Mouse (Mus musculus) intestine, embryonic 16.5 days (tissue): Measurements from ENCODE around the gene Ankrd6. TPM values are rescaled to one million over a fixed set of nuclear protein-coding genes. Genes with fewer than 3 reads are reported as not detected.
A peak's percentile ranks its signal among the peaks of the same experiment; 100 is the strongest.

Experiments used
- ATAC-seq: fragments of 200-750 bp; cut with Nextera tagmentation; 2 replicates; pipeline ENCODE4 v1.8.0; 2017; ENCODE audit warnings: moderate TSS enrichment, moderate library complexity
- H3K27ac ChIP-seq: fragments of 300-500 bp; sonication (generic); 2 replicates; pipeline ENCODE4 v1.5.1; 2014; ENCODE audit warnings: mild to moderate bottlenecking, low read length
- H3K27me3 ChIP-seq: fragments of 300-500 bp; sonication (generic); replicated peaks from 2 replicates; pipeline ENCODE4 v1.6.1; 2014; ENCODE audit warnings: low read length, control low read depth, mixed read lengths; ENCODE audit not compliant: control insufficient read depth, insufficient read depth
- H3K36me3 ChIP-seq: fragments of 300-500 bp; sonication (generic); 2 replicates; pipeline ENCODE4 v1.6.1; 2014; ENCODE audit warnings: low read length, control low read depth; ENCODE audit not compliant: control insufficient read depth, insufficient read depth
- H3K4me1 ChIP-seq: fragments of 300-500 bp; sonication (generic); 2 replicates; pipeline ENCODE4 v1.6.1; 2014; ENCODE audit warnings: low read length, control low read depth, mixed read lengths; ENCODE audit not compliant: control insufficient read depth, insufficient read depth
- H3K4me2 ChIP-seq: fragments of 300-500 bp; sonication (generic); 2 replicates; pipeline ENCODE4 v1.6.1; 2014; ENCODE audit warnings: low read depth, low read length, control low read depth
- H3K4me3 ChIP-seq: fragments of 300-500 bp; sonication (generic); 2 replicates; pipeline ENCODE4 v1.5.1; 2014; ENCODE audit warnings: mild to moderate bottlenecking, low read length
- H3K9ac ChIP-seq: fragments of 300-500 bp; sonication (generic); 2 replicates; pipeline ENCODE4 v1.6.1; 2014; ENCODE audit warnings: low read depth, low read length
- H3K9me3 ChIP-seq: fragments of 300-500 bp; sonication (generic); 2 replicates; pipeline ENCODE4 v1.6.1; 2016; ENCODE audit warnings: low read length, control low read depth; ENCODE audit not compliant: control insufficient read depth
- WGBS: fragments of 180-500 bp; shearing (Covaris S2); extraction: QIAGEN DNeasy Blood & Tissue Kit; methylation state at CpG from one replicate; pipeline ENCODE4 v1.1.7; 2014; 5-methylcytosine and 5-hydroxymethylcytosine counted together
- polyA plus RNA-seq: library from polyadenylated mRNA; unstranded; fragments of >200 nt; fragmentation: Nextera tagmentation; extraction: Ambion mirVana; gene quantifications from 2 replicates; pipeline ENCODE4 v1.2.1, GENCODE M21; 2015

The Ankrd6 gene
- polyA plus RNA-seq, 1 experiment from 2014 or later: 2.9 TPM

- no peak for ATAC-seq
- Histone ChIP-seq H3K4me3 (no peak overlapping the region), H3K9me3 (no peaks in the 10 kb centered on the region), H3K4me2 (no peak overlapping the region), H3K27ac (no peak overlapping the region), H3K9ac (no peak overlapping the region), H3K36me3 (no peaks in the 10 kb centered on the region), H3K27me3 (0 out of 2 replicates have a peak, but pooled peaks cover 2% of the 10 kb centered on the region), H3K4me1 (no peaks in the 10 kb centered on the region)
- WGBS: 72% methylated on average over 18 of the region's 18 CpGs
These were observed 90.3 kb downstream of the Ankrd6 start for GRCm38 (mm10) chr4:32860184-32860965.

GRCm38 (mm10) chr4:32855580-32855979 is 95.1 kb downstream of the Ankrd6 start:
- Histone ChIP-seq H3K4me1 (no peaks in the 10 kb centered on the region), H3K36me3 (no peaks in the 10 kb centered on the region), H3K27ac (no peak overlapping the region), H3K4me3 (no peak overlapping the region), H3K4me2 (no peak overlapping the region), H3K27me3 (no peaks in the 10 kb centered on the region), H3K9ac (no peak overlapping the region), H3K9me3 (no peaks in the 10 kb centered on the region)
- WGBS: 72% methylated on average over 9 of the region's 9 CpGs
- ATAC-seq: no peak

GRCm38 (mm10) chr4:32854956-32855355 is 95.7 kb downstream of the Ankrd6 start:
- Histone ChIP-seq H3K4me1 (no peaks in the 10 kb centered on the region), H3K9me3 (no peaks in the 10 kb centered on the region), H3K4me3 (no peak overlapping the region), H3K27me3 (no peaks in the 10 kb centered on the region), H3K4me2 (no peak overlapping the region), H3K36me3 (no peaks in the 10 kb centered on the region), H3K9ac (no peak overlapping the region), H3K27ac (no peak overlapping the region)
- no peak for ATAC-seq
- 83% methylated on average over 4 of the region's 4 CpGs for WGBS

GRCm38 (mm10) chr4:32853609-32854188 is 96.9 kb downstream of the Ankrd6 start:
- H3K9me3 ChIP-seq: no peaks in the 10 kb centered on the region
- no peaks in the 10 kb centered on the region for H3K27me3 ChIP-seq
- H3K4me1 ChIP-seq: no peaks in the 10 kb centered on the region
- no peak overlapping the region for H3K9ac ChIP-seq
- H3K27ac ChIP-seq: no peak overlapping the region
- H3K36me3 ChIP-seq: no peaks in the 10 kb centered on the region
- 85% methylated on average over 5 of the region's 5 CpGs for WGBS
- no peak overlapping the region for H3K4me3 ChIP-seq
- no peak for ATAC-seq
- no peak overlapping the region for H3K4me2 ChIP-seq

- Histone ChIP-seq H3K4me1 (no peaks in the 10 kb centered on the region), H3K27me3 (no peaks in the 10 kb centered on the region), H3K9ac (no peak overlapping the region), H3K4me3 (no peak overlapping the region), H3K9me3 (no peaks in the 10 kb centered on the region), H3K27ac (no peak overlapping the region), H3K36me3 (no peaks in the 10 kb centered on the region), H3K4me2 (no peak overlapping the region)
- ATAC-seq: no peak
- WGBS: 81% methylated on average over 6 of the region's 6 CpGs
These were observed 97.8 kb downstream of the Ankrd6 start for GRCm38 (mm10) chr4:32852819-32853218.

- ATAC-seq: no peak
- 84% methylated on average over 8 of the region's 8 CpGs for WGBS
- no peak overlapping the region for H3K4me2 ChIP-seq
- no peak overlapping the region for H3K27ac ChIP-seq
- H3K27me3 ChIP-seq: no peaks in the 10 kb centered on the region
- no peaks in the 10 kb centered on the region for H3K9me3 ChIP-seq
- no peaks in the 10 kb centered on the region for H3K4me1 ChIP-seq
- H3K4me3 ChIP-seq: no peak overlapping the region
- H3K9ac ChIP-seq: no peak overlapping the region
- H3K36me3 ChIP-seq: no peaks in the 10 kb centered on the region
These were observed 98.3 kb downstream of the Ankrd6 start for GRCm38 (mm10) chr4:32852294-32852693.

- Histone ChIP-seq H3K27me3 (no peaks in the 10 kb centered on the region), H3K4me1 (no peaks in the 10 kb centered on the region), H3K9me3 (no peaks in the 10 kb centered on the region), H3K4me2 (no peak overlapping the region), H3K4me3 (no peak overlapping the region), H3K36me3 (no peaks in the 10 kb centered on the region), H3K9ac (no peak overlapping the region), H3K27ac (no peak overlapping the region)
- WGBS: 86% methylated on average over 3 of the region's 3 CpGs
- no peak for ATAC-seq
These were observed 112.2 kb downstream of the Ankrd6 start for GRCm38 (mm10) chr4:32838401-32838800.

GRCm38 (mm10) chr4:32836071-32836470 is 114.6 kb downstream of the Ankrd6 start:
- no peak overlapping the region for H3K4me2 ChIP-seq
- no peaks in the 10 kb centered on the region for H3K9me3 ChIP-seq
- no peaks in the 10 kb centered on the region for H3K4me1 ChIP-seq

GRCm38 (mm10) chr4:32834541-32834940 is 116.1 kb downstream of the Ankrd6 start:
- no peaks in the 10 kb centered on the region for H3K4me1 ChIP-seq
- ATAC-seq: no peak; the same call in 1 of the 2 replicates
- 73% methylated on average over 3 of the region's 3 CpGs for WGBS
- H3K9ac ChIP-seq: no peak overlapping the region
- H3K36me3 ChIP-seq: no peaks in the 10 kb centered on the region
- H3K4me2 ChIP-seq: peak overlapping the region; percentile 30; the same call in 1 of the 2 replicates
- H3K27ac ChIP-seq: no peak overlapping the region
- H3K9me3 ChIP-seq: no peaks in the 10 kb centered on the region
- H3K4me3 ChIP-seq: no peak overlapping the region
- no peaks in the 10 kb centered on the region for H3K27me3 ChIP-seq

More at GRCm38 (mm10) chr4:32836071-32836470, 114.6 kb downstream of the Ankrd6 start:
- WGBS: 94% methylated on average over 9 of the region's 9 CpGs
- ATAC-seq: no peak
- H3K9ac ChIP-seq: no peak overlapping the region
- no peak overlapping the region for H3K4me3 ChIP-seq
- no peaks in the 10 kb centered on the region for H3K27me3 ChIP-seq
- H3K27ac ChIP-seq: no peak overlapping the region
- no peaks in the 10 kb centered on the region for H3K36me3 ChIP-seq
